Mouse (Mus musculus): ENCODE measurements at regions not wholly inside any gene's neighbourhood (a gene's known extent, or its start where the extent isn't known, plus 50 kb on each side); places are given as distances from the start of the nearest gene placed in this dataset.

GRCm38 (mm10) chr17:48610806-48611205 lies 156.1 kb downstream of the Unc5cl start:
- TF ChIP-seq CTCF (conservative IDR thresholded peaks at IDR 0.05; ENCODE audit: low read length) (no peak), POU5F1 (IDR thresholded peaks at IDR 0.05; ENCODE audit: borderline replicate concordance, low read length) (no peak), NANOG (IDR thresholded peaks at IDR 0.05; ENCODE audit: borderline replicate concordance, low read length) (no peak)
